Mouse (Mus musculus): ENCODE measurements around the gene Kat2b. TPM values are rescaled to one million over a fixed set of nuclear protein-coding genes. Genes with fewer than 3 reads are reported as not detected.
"Not testable (repeated sequence)": the region's sequence is repeated elsewhere in the genome, so short reads cannot be mapped to it uniquely, and the experiment has no call there.

Gene Kat2b
- 6.4 and 7.3 TPM in 2 replicates for polyA plus RNA-seq (2015; fragmentation: Nextera tagmentation; extraction: Ambion mirVana)

GRCm38 (mm10) chr17:53566161-53566918 is at the start of gene Kat2b:
Kat2b (plus strand) TSS chr17:53566861.
- peak within 1 kb of the TSS; percentile 89 for H3K4me3 ChIP-seq
- WGBS, result under 1% methylated on average over 20 of the region's 20 CpGs
- H3K9ac ChIP-seq, result peak within 1 kb of the TSS; percentile 96
- peak within 1 kb of the TSS; percentile 84 for H3K4me2 ChIP-seq
- H3K4me1 ChIP-seq (replicated peaks), result peaks cover 32% of the 10 kb centered on the region
- H3K36me3 ChIP-seq, result no peaks in the 10 kb centered on the region
- H3K27ac ChIP-seq (replicated peaks), result peak within 1 kb of the TSS; percentile 97
- no peak for ATAC-seq (ENCODE audit: low read depth)
- no peaks in the 10 kb centered on the region for H3K27me3 ChIP-seq
- H3K9me3 ChIP-seq, result no peaks in the 10 kb centered on the region

- H3K9ac ChIP-seq, result no peak overlapping the region
- H3K36me3 ChIP-seq, result peaks cover 16% of the 10 kb centered on the region; the same call in 1 of the 2 replicates
- no peaks in the 10 kb centered on the region for H3K4me1 ChIP-seq (replicated peaks)
- no peaks in the 10 kb centered on the region for H3K27me3 ChIP-seq
- no peak for ATAC-seq (ENCODE audit: low read depth)
- H3K4me2 ChIP-seq, result no peak overlapping the region
- no peak overlapping the region for H3K4me3 ChIP-seq
- H3K27ac ChIP-seq (replicated peaks), result no peak overlapping the region
- no peaks in the 10 kb centered on the region for H3K9me3 ChIP-seq
These were observed 47.3 kb upstream of the Kat2b start for GRCm38 (mm10) chr17:53519364-53519763.

- no peak for ATAC-seq (ENCODE audit: low read depth)
- Histone ChIP-seq H3K4me1 (replicated peaks) (no peaks in the 10 kb centered on the region), H3K4me3 (no peak overlapping the region), H3K36me3 (peaks cover 9% of the 10 kb centered on the region; the same call in 1 of the 2 replicates), H3K27ac (replicated peaks) (no peak overlapping the region), H3K9me3 (no peaks in the 10 kb centered on the region), H3K27me3 (no peaks in the 10 kb centered on the region), H3K9ac (no peak overlapping the region), H3K4me2 (no peak overlapping the region)
These were observed 46.2 kb upstream of the Kat2b start for GRCm38 (mm10) chr17:53520509-53520908.

- Histone ChIP-seq H3K36me3 (no peaks in the 10 kb centered on the region), H3K4me2 (no peak overlapping the region), H3K27me3 (no peaks in the 10 kb centered on the region), H3K27ac (replicated peaks) (no peak overlapping the region), H3K4me3 (no peak overlapping the region), H3K9ac (no peak overlapping the region), H3K4me1 (replicated peaks) (no peaks in the 10 kb centered on the region), H3K9me3 (no peaks in the 10 kb centered on the region)
- no peak for ATAC-seq (ENCODE audit: low read depth)
- 91% methylated on average over 2 of the region's 2 CpGs for WGBS
These were observed 38.6 kb upstream of the Kat2b start for GRCm38 (mm10) chr17:53528034-53528433.

DNA sequence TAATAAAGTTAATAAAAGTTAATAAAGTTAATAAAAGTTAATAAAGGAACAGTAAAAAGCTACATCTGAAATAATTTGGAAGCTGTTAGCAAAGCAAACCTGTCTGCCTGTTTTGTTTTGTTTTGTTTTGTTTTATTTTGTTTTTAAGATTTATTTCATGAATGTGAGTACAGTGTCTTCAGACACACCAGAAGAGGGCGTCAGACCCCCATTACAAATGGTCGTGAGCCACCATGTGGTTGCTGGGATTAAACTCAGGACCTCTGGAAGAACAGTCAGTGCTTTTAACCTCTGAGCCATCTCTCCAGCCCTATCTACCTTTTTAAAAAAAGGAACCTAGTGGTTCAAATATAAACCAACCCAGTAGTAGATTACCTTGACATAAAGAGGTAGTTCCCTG is 35.5 kb upstream of the Kat2b start:
- no peak for ATAC-seq (ENCODE audit: low read depth)
- no peaks in the 10 kb centered on the region for H3K9me3 ChIP-seq
- H3K27me3 ChIP-seq, result no peaks in the 10 kb centered on the region
- H3K4me3 ChIP-seq, result no peak overlapping the region
- 55% methylated on average over 2 of the region's 2 CpGs for WGBS
- H3K36me3 ChIP-seq, result no peaks in the 10 kb centered on the region
- no peak overlapping the region for H3K4me2 ChIP-seq
- H3K27ac ChIP-seq (replicated peaks), result no peak overlapping the region
- no peaks in the 10 kb centered on the region for H3K4me1 ChIP-seq (replicated peaks)
- H3K9ac ChIP-seq, result no peak overlapping the region

- H3K9me3 ChIP-seq, result no peaks in the 10 kb centered on the region
- H3K9ac ChIP-seq, result no peak overlapping the region
- H3K27ac ChIP-seq (replicated peaks), result no peak overlapping the region
- WGBS, result 76% methylated on average over 2 of the region's 2 CpGs
- no peaks in the 10 kb centered on the region for H3K36me3 ChIP-seq
- H3K4me3 ChIP-seq, result no peak overlapping the region
- no peaks in the 10 kb centered on the region for H3K4me1 ChIP-seq (replicated peaks)
- no peak for ATAC-seq (ENCODE audit: low read depth)
- no peak overlapping the region for H3K4me2 ChIP-seq
- H3K27me3 ChIP-seq, result no peaks in the 10 kb centered on the region
These were observed 34.2 kb upstream of the Kat2b start for GRCm38 (mm10) chr17:53532425-53532824.

- not testable (repeated sequence) for H3K27me3 ChIP-seq; H3K27ac ChIP-seq (replicated peaks); H3K4me1 ChIP-seq (replicated peaks); H3K9me3 ChIP-seq; H3K4me2 ChIP-seq; H3K9ac ChIP-seq; H3K36me3 ChIP-seq; ATAC-seq (ENCODE audit: low read depth); H3K4me3 ChIP-seq
- WGBS, result 74% methylated on average over 2 of the region's 2 CpGs
These were observed 27.3 kb upstream of the Kat2b start, which contains the start of gene Pp2d1 for GRCm38 (mm10) chr17:53539351-53539750. Pp2d1 (minus strand) TSS chr17:53539451.

GRCm38 (mm10) chr17:53542536-53542935 is 24.1 kb upstream of the Kat2b start:
- WGBS, result 95% methylated on average over 4 of the region's 4 CpGs
- Histone ChIP-seq H3K4me1 (replicated peaks) (no peaks in the 10 kb centered on the region), H3K27me3 (no peaks in the 10 kb centered on the region), H3K9ac (no peak overlapping the region), H3K4me2 (no peak overlapping the region), H3K9me3 (no peaks in the 10 kb centered on the region), H3K27ac (replicated peaks) (no peak overlapping the region), H3K36me3 (no peaks in the 10 kb centered on the region), H3K4me3 (no peak overlapping the region)
- no peak for ATAC-seq (ENCODE audit: low read depth)

DNA sequence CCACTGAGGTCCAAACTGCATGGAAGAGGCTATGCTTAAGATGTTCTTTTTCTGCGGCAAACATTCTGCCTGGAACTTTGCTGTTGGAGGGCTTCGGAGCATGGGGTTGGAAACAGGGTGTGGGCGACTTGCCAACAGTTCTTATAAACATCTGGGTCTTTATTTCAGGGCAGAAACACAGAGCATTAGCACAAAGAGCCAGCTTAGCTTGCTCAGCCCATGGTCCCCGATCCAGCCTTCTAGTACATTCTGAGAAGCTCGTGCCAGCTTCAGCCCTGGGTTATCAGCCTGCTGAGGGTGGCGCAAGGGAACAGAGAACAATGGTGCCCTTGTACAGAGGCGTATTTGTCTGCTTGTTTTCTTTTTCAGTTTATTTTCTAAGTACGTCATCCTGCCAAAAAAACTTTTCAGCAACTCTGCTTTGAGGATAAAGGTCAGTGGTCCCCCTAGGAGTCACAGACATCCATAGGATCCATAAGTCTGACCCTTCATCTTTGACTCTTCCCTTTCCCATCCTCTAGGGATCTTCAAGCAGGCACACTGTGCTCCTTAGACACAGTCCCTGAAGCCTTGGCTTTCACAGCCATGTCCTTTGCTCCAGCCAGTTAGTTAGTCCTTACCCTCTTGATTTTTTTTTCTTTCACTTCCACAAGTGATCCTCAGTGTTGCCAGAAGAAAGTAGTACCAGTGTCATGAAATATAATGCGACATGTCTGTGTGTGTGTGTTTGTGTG is 22.9 kb upstream of the Kat2b start:
- Histone ChIP-seq H3K4me3 (no peak overlapping the region), H3K9ac (no peak overlapping the region), H3K9me3 (no peaks in the 10 kb centered on the region), H3K36me3 (no peaks in the 10 kb centered on the region), H3K27ac (replicated peaks) (no peak overlapping the region), H3K27me3 (no peaks in the 10 kb centered on the region), H3K4me2 (no peak overlapping the region), H3K4me1 (replicated peaks) (no peaks in the 10 kb centered on the region)
- ATAC-seq (ENCODE audit: low read depth), result no peak
- WGBS, result 71% methylated on average over 9 of the region's 9 CpGs

GRCm38 (mm10) chr17:53551306-53552299 is 15.1 kb upstream of the Kat2b start:
- Histone ChIP-seq H3K9me3 (no peaks in the 10 kb centered on the region), H3K27ac (replicated peaks) (no peak overlapping the region), H3K4me2 (no peak overlapping the region), H3K9ac (no peak overlapping the region), H3K4me3 (no peak overlapping the region), H3K27me3 (no peaks in the 10 kb centered on the region), H3K4me1 (replicated peaks) (no peaks in the 10 kb centered on the region), H3K36me3 (no peaks in the 10 kb centered on the region)
- 64% methylated on average over 8 of the region's 8 CpGs for WGBS
- ATAC-seq (ENCODE audit: low read depth), result no peak

GRCm38 (mm10) chr17:53554088-53554487 is 12.6 kb upstream of the Kat2b start:
- WGBS, result 72% methylated on average over 4 of the region's 4 CpGs
- no peak overlapping the region for H3K4me2 ChIP-seq
- H3K36me3 ChIP-seq, result no peaks in the 10 kb centered on the region
- H3K9me3 ChIP-seq, result no peaks in the 10 kb centered on the region
- H3K27ac ChIP-seq (replicated peaks), result no peak overlapping the region
- H3K9ac ChIP-seq, result no peak overlapping the region
- no peaks in the 10 kb centered on the region for H3K27me3 ChIP-seq
- H3K4me1 ChIP-seq (replicated peaks), result no peaks in the 10 kb centered on the region
- no peak overlapping the region for H3K4me3 ChIP-seq
- ATAC-seq (ENCODE audit: low read depth), result no peak

DNA sequence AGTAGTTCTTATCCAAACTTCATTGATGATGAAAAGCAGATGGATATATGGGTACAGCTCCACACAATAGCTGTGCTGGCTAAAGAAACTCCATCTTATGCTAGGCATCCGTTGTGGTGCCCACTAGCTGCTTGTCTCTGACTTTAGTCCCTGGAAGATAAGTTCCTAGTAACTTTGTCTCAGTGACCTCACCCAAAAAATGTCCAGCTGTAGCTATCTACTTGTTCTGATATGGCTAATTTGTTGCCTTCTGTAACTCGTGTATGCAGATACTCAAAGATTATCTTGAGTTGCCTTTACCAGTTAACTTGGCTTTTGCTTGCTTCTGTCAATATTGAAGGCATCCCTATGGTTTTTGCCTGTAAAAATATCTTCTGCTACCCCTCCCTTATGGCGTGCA is 11.8 kb upstream of the Kat2b start:
- H3K4me1 ChIP-seq (replicated peaks), result no peaks in the 10 kb centered on the region

More for the DNA sequence above, 11.8 kb upstream of the Kat2b start:
- Histone ChIP-seq H3K36me3 (no peaks in the 10 kb centered on the region), H3K9ac (no peak overlapping the region), H3K27ac (replicated peaks) (no peak overlapping the region), H3K27me3 (no peaks in the 10 kb centered on the region), H3K4me3 (no peak overlapping the region), H3K9me3 (no peaks in the 10 kb centered on the region), H3K4me2 (no peak overlapping the region)
- 87% methylated on average over 3 of the region's 3 CpGs for WGBS
- no peak for ATAC-seq (ENCODE audit: low read depth)
